Mouse (Mus musculus) liver, embryonic 12.5 days (tissue): ENCODE data around the gene Ppt1. TPM values are rescaled to one million over a fixed set of nuclear protein-coding genes. Genes with fewer than 3 reads are reported as not detected.
"Not testable (repeated sequence)": the region's sequence is repeated elsewhere in the genome, so short reads cannot be mapped to it uniquely, and the experiment has no call there.

ENCODE experiments used
- ATAC-seq: fragments of 200-750 bp; cut with Nextera tagmentation; 2 replicates; pipeline ENCODE4 v1.8.0; 2017; ENCODE audit warnings: moderate number of reproducible peaks, mild to moderate bottlenecking, moderate library complexity
- H3K27ac ChIP-seq: fragments of 300-500 bp; sonication (generic); 2 replicates; pipeline ENCODE4 v1.5.1; 2016; ENCODE audit warnings: mild to moderate bottlenecking
- H3K27me3 ChIP-seq: fragments of 300-500 bp; sonication (generic); replicated peaks from 2 replicates; pipeline ENCODE4 v1.6.1; 2016; ENCODE audit warnings: mild to moderate bottlenecking, moderate library complexity
- H3K36me3 ChIP-seq: fragments of 300-500 bp; sonication (generic); 2 replicates; pipeline ENCODE4 v1.6.1; 2016; ENCODE audit warnings: mild to moderate bottlenecking, moderate library complexity
- H3K4me1 ChIP-seq: fragments of 300-500 bp; sonication (generic); 2 replicates; pipeline ENCODE4 v1.6.1; 2016
- H3K4me2 ChIP-seq: fragments of 300-500 bp; sonication (generic); 2 replicates; pipeline ENCODE4 v1.6.1; 2016; ENCODE audit warnings: mild to moderate bottlenecking, moderate library complexity
- H3K4me3 ChIP-seq: fragments of 300-500 bp; sonication (generic); 2 replicates; pipeline ENCODE4 v1.5.1; 2016; ENCODE audit warnings: mild to moderate bottlenecking, moderate library complexity
- H3K9ac ChIP-seq: fragments of 300-500 bp; sonication (generic); 2 replicates; pipeline ENCODE4 v1.6.1; 2016; ENCODE audit warnings: mild to moderate bottlenecking, moderate library complexity
- H3K9me3 ChIP-seq: fragments of 300-500 bp; sonication (generic); replicated peaks from 2 replicates; pipeline ENCODE4 v1.6.1; 2016; ENCODE audit warnings: mild to moderate bottlenecking, moderate library complexity
- WGBS: fragments of 180-500 bp; shearing (Covaris S2); methylation state at CpG from one replicate; pipeline ENCODE4 v1.1.7; 2016; ENCODE audit not compliant: insufficient replicate concordance; 5-methylcytosine and 5-hydroxymethylcytosine counted together
- polyA plus RNA-seq: library from polyadenylated mRNA; unstranded; fragments of >200 nt; fragmentation: Nextera tagmentation; extraction: Ambion mirVana; gene quantifications from 2 replicates; pipeline ENCODE4 v1.2.1, GENCODE M21; 2016

Ppt1 gene
- 25.0 and 26.0 TPM in 2 replicates for polyA plus RNA-seq

DNA sequence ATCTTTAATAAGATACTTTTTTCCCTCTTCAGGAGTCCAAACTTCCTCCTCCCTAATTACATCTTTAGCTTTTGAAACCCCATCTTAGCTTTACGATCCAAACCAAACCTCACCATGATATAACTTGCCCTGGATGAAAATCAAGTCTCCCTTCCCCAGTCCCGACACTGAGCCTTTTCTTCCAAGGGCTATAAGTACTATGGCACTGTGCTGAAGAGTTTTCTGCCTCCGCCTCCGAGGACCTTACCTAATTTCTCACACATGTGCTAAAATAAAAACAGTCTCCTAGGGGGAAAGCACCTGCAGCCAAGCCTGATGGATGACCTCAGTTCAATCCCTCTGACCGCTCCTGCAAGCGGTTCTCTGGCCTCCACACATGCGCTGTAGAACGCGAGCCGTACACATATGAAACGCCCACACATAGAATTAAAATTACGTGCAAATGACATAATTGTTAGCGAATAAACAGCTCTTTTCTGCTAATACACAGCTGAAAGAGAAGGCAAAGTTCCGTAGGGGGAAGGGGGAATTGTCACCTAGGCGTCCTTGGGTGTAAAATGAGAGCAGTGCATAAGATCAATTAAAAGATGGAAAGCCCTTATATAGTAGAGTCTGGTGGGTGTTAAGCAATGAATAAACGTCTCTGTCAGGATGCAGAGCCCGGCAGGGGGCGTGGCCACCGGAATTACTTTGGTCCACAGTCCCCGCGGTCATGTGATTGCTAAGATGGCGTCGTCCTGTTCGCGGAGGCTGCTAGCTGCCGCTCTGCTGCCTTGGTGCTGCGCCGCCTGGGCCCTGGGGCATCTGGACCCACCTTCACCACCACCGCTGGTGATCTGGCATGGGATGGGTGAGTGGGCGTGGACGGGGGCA, at the start of gene Ppt1:
Ppt1 (plus strand) TSS at position 713 of the 873 bp plus-strand sequence.
- H3K4me3 ChIP-seq = peak within 1 kb of the TSS; percentile 68
- H3K27me3 ChIP-seq = no peaks in the 10 kb centered on the region
- peak within 1 kb of the TSS; percentile 80 for H3K4me2 ChIP-seq
- H3K4me1 ChIP-seq = peaks cover 16% of the 10 kb centered on the region
- peak within 1 kb of the TSS; percentile 50 for H3K27ac ChIP-seq
- 0 out of 2 replicates have a peak, but pooled peaks cover 1% of the 10 kb centered on the region for H3K36me3 ChIP-seq
- peak; percentile 91 for ATAC-seq
- H3K9me3 ChIP-seq = no peaks in the 10 kb centered on the region
- WGBS = 6% methylated on average over 31 of the region's 31 CpGs
- peak within 1 kb of the TSS; percentile 67 for H3K9ac ChIP-seq

DNA sequence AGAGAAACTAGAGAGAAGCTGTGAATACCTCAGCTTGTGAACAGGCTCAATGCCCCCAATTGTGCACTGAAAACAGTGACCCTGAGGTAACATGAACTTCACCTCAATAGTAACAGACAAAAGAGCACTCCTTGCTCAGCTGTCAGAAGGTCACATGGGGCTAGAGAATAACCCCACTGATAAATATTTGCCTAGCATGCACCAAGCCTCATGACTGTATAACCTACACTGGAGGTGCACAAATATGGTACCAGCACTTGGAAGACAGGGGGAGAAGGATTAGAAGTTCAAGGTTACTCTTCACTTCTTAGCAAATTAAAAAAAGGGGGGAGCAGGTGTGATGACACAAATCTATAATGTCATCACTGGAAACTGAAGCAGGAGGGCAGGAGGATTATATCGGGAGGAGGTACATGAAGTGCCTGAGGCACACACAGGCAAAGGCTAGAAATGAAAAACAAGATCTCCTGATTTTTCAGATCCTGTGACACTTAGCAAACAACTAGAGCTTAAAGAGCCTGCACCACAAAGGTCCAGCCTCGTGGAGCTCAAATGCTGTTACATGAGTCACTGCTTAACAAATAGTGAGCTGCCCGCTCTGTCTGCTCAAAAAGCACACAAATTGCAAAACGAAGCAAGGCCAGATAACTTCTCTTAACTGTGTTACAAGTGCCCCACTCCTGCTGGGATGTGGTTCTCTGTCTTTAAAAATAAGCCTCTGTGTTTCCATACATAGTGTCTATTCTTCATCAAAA, 46.5 kb upstream of the Ppt1 start:
- Histone ChIP-seq H3K9me3 (no peaks in the 10 kb centered on the region), H3K36me3 (no peaks in the 10 kb centered on the region), H3K27ac (no peak overlapping the region), H3K9ac (no peak overlapping the region), H3K4me3 (no peak overlapping the region), H3K27me3 (no peaks in the 10 kb centered on the region), H3K4me2 (no peak overlapping the region), H3K4me1 (no peaks in the 10 kb centered on the region)
- ATAC-seq = no peak
- 50% methylated on average over 4 of the region's 4 CpGs for WGBS

DNA sequence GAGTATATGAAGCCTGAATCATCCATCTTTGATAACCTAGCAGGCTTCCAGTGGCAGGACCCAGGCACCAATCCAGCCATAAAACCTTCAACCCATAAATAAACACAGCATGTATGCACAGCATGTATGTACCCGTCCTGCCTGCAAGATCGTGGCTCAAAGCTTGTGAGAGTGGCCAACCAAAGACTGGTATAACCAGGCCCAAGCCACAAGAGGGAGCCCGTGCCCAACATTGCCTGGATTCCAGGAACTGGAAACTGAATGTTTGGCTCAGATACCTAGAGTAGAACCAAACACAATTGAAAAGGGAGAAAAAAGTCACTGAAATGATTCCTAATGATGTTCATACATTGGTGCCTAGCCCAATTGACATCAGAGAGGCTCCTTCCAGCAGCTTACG, 27.9 kb upstream of the Ppt1 start:
- Histone ChIP-seq H3K4me1 (peaks cover 18% of the 10 kb centered on the region), H3K27ac (no peak overlapping the region), H3K36me3 (no peaks in the 10 kb centered on the region), H3K9me3 (no peaks in the 10 kb centered on the region), H3K27me3 (no peaks in the 10 kb centered on the region), H3K4me3 (no peak overlapping the region), H3K9ac (no peak overlapping the region), H3K4me2 (no peak overlapping the region)
- no peak for ATAC-seq
- WGBS = 24% methylated on average over 4 of the region's 4 CpGs

DNA sequence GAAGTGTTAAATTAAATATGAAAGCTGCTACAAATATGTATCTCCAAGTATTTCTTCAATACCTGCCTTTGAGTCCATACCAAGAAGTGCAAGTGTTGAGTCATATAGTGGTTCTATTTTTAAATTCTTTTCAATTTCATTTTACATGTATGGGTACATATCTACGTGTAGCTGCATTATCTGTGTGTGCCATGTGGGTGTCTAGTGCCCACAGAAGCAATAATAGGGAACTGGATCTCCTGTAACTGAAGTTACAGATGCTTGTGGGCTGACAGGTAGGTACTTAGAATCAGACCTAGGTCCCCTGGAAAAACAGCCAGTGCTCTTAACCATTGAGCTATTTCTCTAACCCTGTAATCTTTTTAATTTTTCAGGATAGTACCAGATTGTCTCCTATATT, 24.9 kb upstream of the Ppt1 start:
- Histone ChIP-seq H3K36me3 (no peaks in the 10 kb centered on the region), H3K4me1 (peaks cover 18% of the 10 kb centered on the region), H3K9me3 (no peaks in the 10 kb centered on the region), H3K27me3 (no peaks in the 10 kb centered on the region), H3K4me3 (no peak overlapping the region), H3K27ac (no peak overlapping the region), H3K9ac (no peak overlapping the region), H3K4me2 (no peak overlapping the region)
- 15% methylated on average over 1 of the region's 1 CpGs for WGBS
- ATAC-seq = peak; percentile 65; the same call in 1 of the 2 replicates

DNA sequence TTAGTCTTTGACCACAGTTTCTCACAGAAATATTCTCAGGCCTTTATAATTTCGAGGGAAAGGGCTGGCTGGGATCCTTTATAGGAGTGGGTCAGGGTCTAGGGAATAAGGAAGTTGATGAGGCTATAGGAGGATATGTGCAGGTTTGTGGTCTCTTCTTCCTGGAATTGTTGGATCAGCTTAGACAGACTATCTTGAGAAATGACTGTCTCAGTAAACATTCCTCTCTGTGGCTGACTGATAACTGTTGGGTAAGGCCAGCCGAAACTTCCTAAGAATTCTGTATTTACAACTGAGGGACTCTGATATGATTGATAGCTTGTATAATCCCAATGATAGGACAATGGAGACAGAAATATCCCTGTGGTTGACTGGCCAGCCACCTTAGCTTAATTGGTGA, 24.2 kb upstream of the Ppt1 start:
- Histone ChIP-seq H3K27me3 (no peaks in the 10 kb centered on the region), H3K4me1 (peaks cover 18% of the 10 kb centered on the region), H3K36me3 (no peaks in the 10 kb centered on the region), H3K9me3 (no peaks in the 10 kb centered on the region), H3K4me3 (no peak overlapping the region), H3K9ac (no peak overlapping the region), H3K4me2 (no peak overlapping the region), H3K27ac (no peak overlapping the region)
- WGBS = 16% methylated on average over 2 of the region's 2 CpGs
- peak; percentile 75 for ATAC-seq

DNA sequence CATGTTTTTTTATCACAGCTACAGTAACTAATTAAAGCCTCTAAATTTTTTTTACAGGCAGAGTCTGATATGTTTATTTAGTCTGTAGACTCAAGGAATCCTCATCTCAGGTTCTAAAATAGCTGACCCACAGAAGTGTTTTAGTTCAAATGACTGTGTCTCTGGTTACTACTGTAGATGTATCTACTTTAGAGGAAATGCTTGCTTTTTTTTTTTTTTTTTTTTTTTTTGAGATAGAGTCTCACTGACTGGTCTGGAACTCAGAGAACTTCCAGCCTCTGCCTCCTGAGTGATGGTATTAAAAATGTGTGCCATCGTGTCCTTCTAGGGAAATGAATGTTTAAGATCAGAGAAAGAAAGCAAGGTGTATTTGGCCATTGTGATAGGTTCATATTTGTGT, 19.8 kb upstream of the Ppt1 start:
- no peak overlapping the region for H3K4me2 ChIP-seq
- no peaks in the 10 kb centered on the region for H3K36me3 ChIP-seq
- no peaks in the 10 kb centered on the region for H3K9me3 ChIP-seq
- H3K9ac ChIP-seq = no peak overlapping the region
- 52% methylated on average over 1 of the region's 1 CpGs for WGBS
- H3K27me3 ChIP-seq = peaks cover 3% of the 10 kb centered on the region; the same call in 1 of the 2 replicates
- H3K4me1 ChIP-seq = peaks cover 16% of the 10 kb centered on the region
- ATAC-seq = no peak
- H3K4me3 ChIP-seq = no peak overlapping the region
- H3K27ac ChIP-seq = no peak overlapping the region

DNA sequence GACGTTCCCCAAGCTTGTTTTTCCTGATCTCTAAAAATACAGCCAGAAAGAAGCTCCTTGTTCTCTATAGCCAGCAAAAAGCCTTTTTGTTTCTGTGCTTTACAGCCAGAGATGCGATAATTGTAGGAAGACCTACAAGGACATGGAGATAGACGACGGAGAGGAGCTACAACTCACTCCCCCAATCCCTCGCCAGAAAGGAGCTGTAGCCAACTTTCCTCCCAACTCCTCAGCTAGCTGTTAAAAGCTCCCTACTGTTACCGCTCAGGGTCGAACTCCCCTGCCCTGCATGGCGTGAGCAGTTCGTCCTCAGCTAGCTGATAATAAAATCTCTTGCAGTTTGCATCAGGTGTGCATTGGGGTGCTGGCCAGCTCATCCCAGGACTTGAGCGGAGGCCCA, 15.1 kb upstream of the Ppt1 start:
- not testable (repeated sequence) for H3K4me2 ChIP-seq, H3K4me1 ChIP-seq, H3K27me3 ChIP-seq, H3K27ac ChIP-seq, H3K36me3 ChIP-seq, H3K9ac ChIP-seq, H3K9me3 ChIP-seq, ATAC-seq, H3K4me3 ChIP-seq
- 33% methylated on average over 10 of the region's 10 CpGs for WGBS

DNA sequence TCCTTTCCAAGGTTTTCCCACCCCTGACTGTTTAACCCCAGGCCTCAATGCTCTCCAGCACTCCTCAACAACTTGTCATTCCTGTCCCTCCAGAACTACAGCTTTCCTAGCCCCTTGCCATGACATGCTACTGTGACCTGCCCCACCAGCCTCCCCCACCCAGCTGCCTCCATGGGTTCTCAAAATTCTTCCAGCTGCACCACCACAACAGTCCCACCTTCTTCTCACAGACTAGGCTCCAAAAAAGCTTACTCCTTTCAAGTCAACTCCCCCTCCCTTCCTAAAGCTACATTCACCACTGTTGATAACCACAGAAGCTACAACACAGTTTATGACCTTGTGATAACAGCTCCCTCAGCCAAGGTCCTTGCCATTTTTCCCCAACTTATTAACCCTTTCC, 8.4 kb upstream of the Ppt1 start:
- peak; percentile 80 for ATAC-seq
- H3K4me3 ChIP-seq = no peak overlapping the region
- no peaks in the 10 kb centered on the region for H3K9me3 ChIP-seq
- 0 out of 2 replicates have a peak overlapping the region, but pooled peaks have one; percentile 36 for H3K27ac ChIP-seq
- no peaks in the 10 kb centered on the region for H3K36me3 ChIP-seq
- no peak overlapping the region; the same call in 1 of the 2 replicates for H3K9ac ChIP-seq
- peak overlapping the region; percentile 16; the same call in 1 of the 2 replicates for H3K4me2 ChIP-seq
- peaks cover 34% of the 10 kb centered on the region for H3K4me1 ChIP-seq
- no peaks in the 10 kb centered on the region for H3K27me3 ChIP-seq

DNA sequence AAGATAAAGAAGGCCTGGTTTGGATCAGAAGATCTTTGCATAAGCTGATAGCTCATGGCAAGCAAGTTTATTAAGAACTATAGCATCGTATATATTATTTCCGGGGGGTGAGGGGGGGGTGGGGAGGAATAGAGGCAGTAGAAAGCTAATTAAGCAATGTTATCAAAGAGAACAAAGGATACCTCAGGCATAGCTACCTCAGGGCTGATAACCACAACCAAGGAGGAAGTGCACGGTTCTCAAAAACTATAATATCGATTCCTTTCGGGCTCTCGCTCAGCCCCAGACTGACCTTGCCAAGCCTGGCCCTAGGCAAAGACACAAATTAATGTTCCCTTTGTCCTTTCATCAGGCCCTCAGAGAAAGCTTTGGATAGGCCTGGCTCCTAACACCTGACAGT, 6.7 kb upstream of the Ppt1 start:
- no peaks in the 10 kb centered on the region for H3K9me3 ChIP-seq
- H3K36me3 ChIP-seq = no peaks in the 10 kb centered on the region
- H3K9ac ChIP-seq = no peak overlapping the region
- no peak overlapping the region for H3K4me2 ChIP-seq
- H3K27me3 ChIP-seq = no peaks in the 10 kb centered on the region
- no peak overlapping the region for H3K27ac ChIP-seq
- peaks cover 29% of the 10 kb centered on the region for H3K4me1 ChIP-seq
- ATAC-seq = no peak
- H3K4me3 ChIP-seq = no peak overlapping the region
- WGBS = 56% methylated on average over 6 of the region's 6 CpGs

DNA sequence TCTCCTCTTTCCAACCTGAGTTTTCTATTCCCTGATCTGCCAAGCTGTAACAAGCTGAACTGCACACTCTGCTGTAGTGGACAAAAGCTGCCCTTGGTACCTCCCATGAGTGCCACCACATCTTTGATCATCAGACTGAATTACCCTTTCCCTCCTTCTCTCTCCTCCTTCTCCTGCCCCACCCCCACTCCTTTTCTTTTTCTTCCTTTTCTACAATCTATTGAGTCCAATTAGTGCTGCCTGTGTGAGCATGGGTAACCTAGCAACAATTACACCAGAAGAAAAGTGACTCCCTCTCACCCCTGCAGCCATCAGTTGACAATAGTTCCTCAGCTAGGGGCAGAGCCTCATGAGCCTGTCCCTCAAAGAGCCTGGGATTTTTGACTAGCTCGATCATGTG, 4.2 kb upstream of the Ppt1 start:
- 80% methylated on average over 1 of the region's 1 CpGs for WGBS
- no peak overlapping the region for H3K27ac ChIP-seq
- H3K27me3 ChIP-seq = no peaks in the 10 kb centered on the region
- no peak overlapping the region for H3K4me3 ChIP-seq
- no peak for ATAC-seq
- H3K36me3 ChIP-seq = no peaks in the 10 kb centered on the region
- H3K4me1 ChIP-seq = peaks cover 39% of the 10 kb centered on the region
- H3K4me2 ChIP-seq = no peak overlapping the region
- H3K9me3 ChIP-seq = no peaks in the 10 kb centered on the region
- no peak overlapping the region for H3K9ac ChIP-seq

DNA sequence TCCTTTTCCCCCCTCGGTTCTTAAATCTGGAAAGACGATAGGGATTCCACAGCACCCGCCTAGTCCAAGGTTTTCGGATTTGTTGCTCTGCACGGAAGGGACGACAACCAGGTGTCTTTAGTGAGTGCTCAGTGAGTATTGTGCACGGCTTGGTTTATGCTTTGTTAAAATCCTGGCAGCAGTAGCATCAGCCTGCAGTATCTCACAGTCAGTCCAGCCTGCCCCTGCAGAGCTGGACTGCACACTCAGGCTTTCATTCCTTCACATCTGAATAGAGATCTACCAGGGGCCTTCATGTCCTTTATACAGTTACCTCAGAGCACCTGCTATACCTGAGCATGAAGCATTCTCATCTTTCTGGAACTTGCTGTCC, 347 bp downstream of the Ppt1 start:
- peak; percentile 66 for ATAC-seq
- Histone ChIP-seq H3K4me1 (peaks cover 16% of the 10 kb centered on the region), H3K4me3 (peak overlapping the region; percentile 68), H3K4me2 (peak overlapping the region; percentile 80), H3K9me3 (no peaks in the 10 kb centered on the region), H3K36me3 (peaks cover 8% of the 10 kb centered on the region; the same call in 1 of the 2 replicates), H3K27ac (no peak overlapping the region), H3K9ac (peak overlapping the region; percentile 67), H3K27me3 (no peaks in the 10 kb centered on the region)
- 0% methylated on average over 7 of the region's 7 CpGs for WGBS

DNA sequence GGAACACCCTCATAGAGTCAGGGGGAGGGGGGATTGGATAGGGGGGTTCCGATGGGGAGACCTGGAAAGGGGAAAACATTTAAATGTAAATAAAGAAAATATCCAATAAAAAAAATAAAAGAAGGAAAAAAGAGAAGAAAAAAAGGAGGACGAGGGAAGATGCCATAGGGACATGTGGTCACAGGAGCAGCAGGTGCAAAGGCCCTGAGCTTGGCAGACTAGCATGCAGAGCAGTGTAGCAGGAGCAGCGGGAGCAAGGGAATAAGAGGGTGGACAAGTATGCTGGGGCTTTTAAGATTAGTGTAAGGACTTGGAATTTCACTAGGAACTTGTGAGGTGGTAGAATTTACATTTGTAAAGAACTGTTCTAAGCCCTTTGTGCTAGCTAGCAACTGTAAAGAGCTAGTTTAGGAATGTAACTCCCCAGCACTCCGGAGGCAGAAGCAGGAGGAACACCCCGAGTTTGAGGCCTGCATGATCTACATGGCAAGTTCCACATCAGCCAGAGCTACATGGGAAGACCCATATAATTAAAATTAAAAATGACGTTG, 1.2 kb downstream of the Ppt1 start:
- Histone ChIP-seq H3K4me3 (no peak overlapping the region), H3K4me2 (peak overlapping the region; percentile 80)

More for the DNA sequence above, 1.2 kb downstream of the Ppt1 start:
- WGBS = 63% methylated on average over 6 of the region's 6 CpGs
- H3K4me1 ChIP-seq = peaks cover 16% of the 10 kb centered on the region
- no peak overlapping the region for H3K9ac ChIP-seq
- H3K36me3 ChIP-seq = peaks cover 14% of the 10 kb centered on the region
- H3K27me3 ChIP-seq = no peaks in the 10 kb centered on the region
- no peak for ATAC-seq
- H3K9me3 ChIP-seq = no peaks in the 10 kb centered on the region
- no peak overlapping the region for H3K27ac ChIP-seq
